Mouse (Mus musculus): ENCODE measurements around the gene Carmil3. TPM values are rescaled to one million over a fixed set of nuclear protein-coding genes. Genes with fewer than 3 reads are reported as not detected.

The Carmil3 gene
- polyA plus RNA-seq, 1 experiment from 2014 or later, result 2.5 TPM

DNA sequence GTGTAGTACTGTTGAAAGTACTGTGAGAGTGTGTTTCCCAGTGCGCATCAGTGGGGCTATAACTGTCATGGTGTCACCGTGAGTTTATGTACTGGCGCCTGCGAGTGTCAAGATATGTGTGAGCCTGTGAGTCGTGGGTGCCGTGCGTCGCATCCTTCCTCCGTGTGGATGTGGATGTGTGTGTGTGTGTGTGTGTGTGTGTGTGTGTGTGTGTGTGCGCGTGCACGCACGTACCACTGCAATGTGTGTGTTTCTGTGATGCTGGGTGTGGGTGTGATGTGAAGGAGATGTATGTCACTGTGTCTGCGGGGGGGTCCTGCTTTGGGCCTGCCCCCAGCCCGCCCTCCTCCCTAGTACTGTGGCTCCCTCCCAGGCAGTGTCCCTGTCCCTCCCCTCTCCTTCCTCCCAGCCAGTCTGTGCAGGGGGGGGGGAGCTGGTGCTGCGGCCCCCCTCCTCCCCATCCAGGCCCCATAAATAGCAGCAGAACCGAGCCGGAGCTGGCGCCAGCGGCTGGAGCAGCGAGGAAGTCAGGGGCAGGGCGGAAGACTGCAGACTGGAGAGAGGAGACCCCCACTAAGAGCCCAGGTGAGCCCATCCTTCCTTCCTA is 19.8 kb downstream of the Carmil3 start, which contains the start of gene Cpne6:
Gene Cpne6, plus strand, starts transcription at position 321 of the 607 bp plus-strand sequence.
- WGBS, result 59% methylated on average over 22 of the region's 22 CpGs
- no peaks in the 10 kb centered on the region for H3K36me3 ChIP-seq (ENCODE audit: insufficient read depth, low read length)
- no peak within 1 kb of the TSS for H3K4me3 ChIP-seq (ENCODE audit: low read length)
- no peak for ATAC-seq (ENCODE audit: low FRiP score, low TSS enrichment)
- no peaks in the 10 kb centered on the region for H3K9me3 ChIP-seq (ENCODE audit: low read length)
- no peak within 1 kb of the TSS for H3K4me2 ChIP-seq (replicated peaks; ENCODE audit: low read depth, low read length)
- no peak within 1 kb of the TSS for H3K9ac ChIP-seq (replicated peaks; ENCODE audit: low read length)
- no peaks in the 10 kb centered on the region; the same call in 1 of the 2 replicates for H3K27me3 ChIP-seq (ENCODE audit: insufficient read depth, low read length)
- no peak within 1 kb of the TSS for H3K27ac ChIP-seq (ENCODE audit: low read length)
- H3K4me1 ChIP-seq (ENCODE audit: insufficient read depth, low read length), result no peaks in the 10 kb centered on the region

DNA sequence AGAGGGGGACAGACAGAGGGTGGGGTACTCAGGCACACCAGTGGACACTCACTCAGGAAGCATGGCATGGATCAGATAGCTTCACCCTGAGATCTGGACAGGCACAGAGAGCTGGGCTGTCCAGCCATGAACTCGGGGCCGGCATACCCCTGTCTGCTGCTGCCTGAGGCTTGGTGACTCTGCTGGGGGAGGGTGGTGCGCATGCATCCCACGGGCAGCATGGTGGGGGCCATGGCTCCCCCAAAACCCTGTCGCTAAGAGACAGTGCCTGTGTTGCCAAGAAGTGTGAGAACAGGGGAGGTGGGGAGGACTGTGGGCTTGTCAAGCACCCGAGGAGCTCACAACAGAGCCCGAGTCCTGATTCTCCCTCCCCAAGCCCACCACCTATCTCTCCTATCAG is 20.6 kb downstream of the Carmil3 start:
- H3K4me3 ChIP-seq (ENCODE audit: low read length), result no peak overlapping the region
- H3K27ac ChIP-seq (ENCODE audit: low read length), result no peak overlapping the region
- no peaks in the 10 kb centered on the region for H3K4me1 ChIP-seq (ENCODE audit: insufficient read depth, low read length)
- H3K4me2 ChIP-seq (replicated peaks; ENCODE audit: low read depth, low read length), result no peak overlapping the region
- H3K9ac ChIP-seq (replicated peaks; ENCODE audit: low read length), result no peak overlapping the region
- H3K9me3 ChIP-seq (ENCODE audit: low read length), result no peaks in the 10 kb centered on the region
- no peaks in the 10 kb centered on the region for H3K36me3 ChIP-seq (ENCODE audit: insufficient read depth, low read length)
- no peaks in the 10 kb centered on the region; the same call in 1 of the 2 replicates for H3K27me3 ChIP-seq (ENCODE audit: insufficient read depth, low read length)
- 46% methylated on average over 7 of the region's 7 CpGs for WGBS
- no peak for ATAC-seq (ENCODE audit: low FRiP score, low TSS enrichment)

DNA sequence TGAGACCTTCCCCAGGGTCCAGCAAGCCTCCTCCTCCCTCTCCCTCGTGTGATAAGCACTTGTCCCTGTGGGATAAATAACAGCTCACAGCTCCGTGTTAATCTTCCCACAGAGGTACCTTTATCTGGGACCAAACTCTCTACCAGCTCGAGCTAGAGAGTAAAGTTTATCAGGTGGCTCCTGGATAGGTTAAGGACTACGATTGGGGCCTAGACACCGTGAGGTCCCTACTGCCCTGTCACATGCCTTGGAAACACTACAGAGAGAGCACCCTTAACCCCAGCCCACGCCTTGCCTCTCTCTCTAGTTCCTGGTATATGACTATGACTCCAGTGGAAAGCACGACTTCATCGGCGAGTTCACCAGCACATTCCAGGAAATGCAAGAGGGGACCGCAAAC is 23.5 kb downstream of the Carmil3 start:
- Histone ChIP-seq H3K27ac (ENCODE audit: low read length) (no peak overlapping the region), H3K9me3 (ENCODE audit: low read length) (no peaks in the 10 kb centered on the region), H3K9ac (replicated peaks; ENCODE audit: low read length) (no peak overlapping the region), H3K4me2 (replicated peaks; ENCODE audit: low read depth, low read length) (no peak overlapping the region), H3K4me3 (ENCODE audit: low read length) (no peak overlapping the region), H3K36me3 (ENCODE audit: insufficient read depth, low read length) (no peaks in the 10 kb centered on the region), H3K27me3 (ENCODE audit: insufficient read depth, low read length) (peaks cover 4% of the 10 kb centered on the region; the same call in 1 of the 2 replicates), H3K4me1 (ENCODE audit: insufficient read depth, low read length) (no peaks in the 10 kb centered on the region)
- 61% methylated on average over 10 of the region's 10 CpGs for WGBS
- no peak for ATAC-seq (ENCODE audit: low FRiP score, low TSS enrichment)

DNA sequence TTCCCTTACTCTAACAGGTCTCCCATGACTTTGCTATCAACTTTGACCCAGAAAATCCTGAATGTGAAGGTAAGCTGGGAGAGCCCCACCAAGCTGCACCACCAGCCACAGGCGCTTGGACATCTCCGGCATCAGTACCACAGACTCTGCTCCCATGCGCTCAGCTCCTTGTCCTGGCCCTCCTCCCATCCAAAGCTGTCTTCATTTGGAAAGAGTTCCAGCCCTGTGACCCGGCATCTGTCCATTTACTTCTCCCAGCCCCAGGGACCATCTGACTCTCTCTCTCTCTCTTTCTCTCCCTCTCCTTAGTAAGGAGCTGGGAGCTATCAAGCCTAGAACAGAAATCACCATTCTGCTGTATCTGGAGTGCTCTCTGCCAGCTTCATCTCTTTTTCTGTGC is 25.4 kb downstream of the Carmil3 start:
- 85% methylated on average over 4 of the region's 4 CpGs for WGBS
- Histone ChIP-seq H3K27me3 (ENCODE audit: insufficient read depth, low read length) (peaks cover 18% of the 10 kb centered on the region), H3K4me3 (ENCODE audit: low read length) (no peak overlapping the region), H3K4me1 (ENCODE audit: insufficient read depth, low read length) (peaks cover 6% of the 10 kb centered on the region; the same call in 1 of the 2 replicates), H3K27ac (ENCODE audit: low read length) (no peak overlapping the region), H3K36me3 (ENCODE audit: insufficient read depth, low read length) (no peaks in the 10 kb centered on the region), H3K9ac (replicated peaks; ENCODE audit: low read length) (no peak overlapping the region), H3K4me2 (replicated peaks; ENCODE audit: low read depth, low read length) (no peak overlapping the region), H3K9me3 (ENCODE audit: low read length) (no peaks in the 10 kb centered on the region)
- ATAC-seq (ENCODE audit: low FRiP score, low TSS enrichment), result no peak

DNA sequence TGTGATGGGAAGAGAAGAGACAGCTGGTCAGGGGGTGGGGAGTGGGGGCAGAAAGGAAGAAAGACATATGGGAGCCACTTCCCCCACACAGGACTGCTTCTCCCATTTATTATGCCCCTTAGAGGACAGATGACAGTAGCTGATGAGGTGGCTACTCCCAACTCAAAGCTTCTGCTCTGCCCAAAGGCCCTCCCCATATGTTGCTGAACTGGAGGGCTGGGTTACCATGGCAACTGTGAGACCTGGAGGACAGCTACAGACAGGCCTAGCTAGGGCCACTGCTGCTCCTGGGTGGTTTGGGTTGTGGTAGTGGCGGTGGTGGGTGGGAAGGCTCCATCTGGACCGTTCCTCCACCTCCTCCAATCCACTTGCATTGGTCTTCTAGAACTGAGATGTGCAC is 28.4 kb downstream of the Carmil3 start:
- H3K36me3 ChIP-seq (ENCODE audit: insufficient read depth, low read length), result no peaks in the 10 kb centered on the region
- 40% methylated on average over 2 of the region's 2 CpGs for WGBS
- no peak overlapping the region for H3K4me3 ChIP-seq (ENCODE audit: low read length)
- H3K9me3 ChIP-seq (ENCODE audit: low read length), result no peaks in the 10 kb centered on the region
- H3K4me1 ChIP-seq (ENCODE audit: insufficient read depth, low read length), result peaks cover 9% of the 10 kb centered on the region; the same call in 1 of the 2 replicates
- ATAC-seq (ENCODE audit: low FRiP score, low TSS enrichment), result no peak
- H3K27me3 ChIP-seq (ENCODE audit: insufficient read depth, low read length), result peaks cover 44% of the 10 kb centered on the region
- no peak overlapping the region for H3K4me2 ChIP-seq (replicated peaks; ENCODE audit: low read depth, low read length)
- no peak overlapping the region for H3K27ac ChIP-seq (ENCODE audit: low read length)
- H3K9ac ChIP-seq (replicated peaks; ENCODE audit: low read length), result no peak overlapping the region

DNA sequence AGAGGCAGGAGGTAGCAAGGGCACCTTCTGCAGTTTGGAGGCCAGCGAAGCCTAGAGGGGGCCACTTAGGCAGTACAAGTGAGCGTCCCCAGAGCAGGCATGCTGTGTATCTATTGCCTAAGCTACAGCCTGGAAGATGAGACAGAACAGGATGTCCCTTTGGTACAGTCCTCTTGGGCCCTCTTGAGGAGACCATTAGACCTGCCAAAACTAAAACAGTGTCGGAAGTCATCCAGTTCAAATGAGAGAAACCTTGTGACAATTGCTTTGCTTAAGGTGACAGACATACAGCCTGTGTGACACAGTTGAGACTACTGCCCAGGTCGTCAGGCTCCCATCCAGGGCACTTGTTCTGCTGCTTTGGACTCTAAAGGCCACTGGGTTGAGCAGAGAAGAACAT is 29.2 kb downstream of the Carmil3 start:
- Histone ChIP-seq H3K9ac (replicated peaks; ENCODE audit: low read length) (no peak overlapping the region), H3K4me2 (replicated peaks; ENCODE audit: low read depth, low read length) (no peak overlapping the region), H3K4me1 (ENCODE audit: insufficient read depth, low read length) (peaks cover 9% of the 10 kb centered on the region; the same call in 1 of the 2 replicates), H3K27ac (ENCODE audit: low read length) (no peak overlapping the region), H3K4me3 (ENCODE audit: low read length) (no peak overlapping the region), H3K36me3 (ENCODE audit: insufficient read depth, low read length) (no peaks in the 10 kb centered on the region), H3K27me3 (ENCODE audit: insufficient read depth, low read length) (peaks cover 44% of the 10 kb centered on the region), H3K9me3 (ENCODE audit: low read length) (no peaks in the 10 kb centered on the region)
- no peak for ATAC-seq (ENCODE audit: low FRiP score, low TSS enrichment)
- WGBS, result 70% methylated on average over 4 of the region's 4 CpGs

DNA sequence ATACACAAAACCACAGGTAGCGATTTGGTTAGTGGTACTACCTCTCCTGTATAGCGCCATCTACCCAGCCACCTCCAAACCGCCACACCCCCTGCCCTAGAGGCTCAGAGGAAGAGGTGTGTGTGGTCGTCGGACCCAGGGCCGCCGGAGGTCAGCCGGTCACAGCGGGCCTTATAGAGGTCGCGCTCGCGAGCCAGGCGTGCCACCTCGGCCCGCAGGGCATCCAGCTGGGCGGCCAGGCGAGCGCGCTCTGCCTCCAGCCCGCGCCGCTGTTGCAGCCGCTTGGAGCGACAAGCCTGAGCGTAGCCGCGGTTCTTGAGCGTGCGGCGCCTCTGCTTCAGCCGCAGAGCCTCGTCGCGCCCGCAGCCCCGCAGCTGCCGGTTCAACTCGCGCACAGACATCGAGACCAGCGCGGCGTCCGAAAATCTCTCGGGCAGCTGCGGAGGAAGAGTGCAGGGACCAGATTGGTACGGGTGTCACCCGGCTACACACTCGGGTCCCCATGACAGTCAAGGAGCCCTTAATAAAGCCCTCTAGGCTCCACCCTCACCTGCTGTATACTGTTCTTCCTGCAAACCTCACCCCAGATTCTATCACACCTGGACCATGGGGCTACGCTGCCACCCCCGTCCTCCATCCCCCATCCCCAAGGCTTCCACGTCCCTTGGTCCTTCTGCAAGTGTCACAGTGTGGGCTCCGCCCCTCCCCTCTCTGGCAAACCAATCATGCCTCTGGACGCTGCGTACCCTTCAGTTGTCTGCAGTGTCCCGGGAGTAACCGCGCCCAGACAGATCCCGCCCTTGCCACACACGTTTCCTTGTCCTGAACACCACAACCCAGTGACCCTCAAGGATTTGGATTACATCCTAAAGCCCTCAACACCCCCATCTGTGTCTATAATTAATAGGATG is 30.3 kb downstream of the Carmil3 start:
- Histone ChIP-seq H3K9me3 (ENCODE audit: low read length) (no peaks in the 10 kb centered on the region), H3K9ac (replicated peaks; ENCODE audit: low read length) (peak overlapping the region; percentile 51), H3K4me1 (ENCODE audit: insufficient read depth, low read length) (peaks cover 9% of the 10 kb centered on the region; the same call in 1 of the 2 replicates), H3K27me3 (ENCODE audit: insufficient read depth, low read length) (peaks cover 44% of the 10 kb centered on the region), H3K36me3 (ENCODE audit: insufficient read depth, low read length) (no peaks in the 10 kb centered on the region), H3K4me3 (ENCODE audit: low read length) (peak overlapping the region; percentile 52), H3K27ac (ENCODE audit: low read length) (no peak overlapping the region), H3K4me2 (replicated peaks; ENCODE audit: low read depth, low read length) (peak overlapping the region; percentile 94)
- peak; percentile 39 for ATAC-seq (ENCODE audit: low FRiP score, low TSS enrichment)
- WGBS, result under 1% methylated on average over 61 of the region's 61 CpGs

DNA sequence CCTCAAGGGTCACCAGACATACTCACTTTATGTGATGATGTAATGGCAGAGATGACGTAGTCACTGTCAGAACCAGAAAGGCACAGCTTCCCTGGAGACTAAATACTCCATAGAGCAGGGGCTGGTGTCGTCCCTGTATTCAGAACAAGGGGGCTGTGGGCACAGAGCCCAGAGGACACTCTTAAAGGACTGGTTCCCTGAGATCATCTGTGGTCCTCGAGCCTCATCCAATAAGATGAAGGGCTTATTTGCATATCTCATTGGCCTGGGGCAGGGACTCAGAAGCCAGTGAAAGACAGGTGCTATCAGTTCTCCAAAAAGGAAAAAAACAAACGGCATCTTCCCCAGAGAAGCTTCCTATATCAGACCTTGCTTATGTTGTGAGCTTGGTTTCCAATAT is 33.6 kb downstream of the Carmil3 start:
- Histone ChIP-seq H3K9me3 (ENCODE audit: low read length) (no peaks in the 10 kb centered on the region), H3K27ac (ENCODE audit: low read length) (no peak overlapping the region), H3K4me2 (replicated peaks; ENCODE audit: low read depth, low read length) (no peak overlapping the region), H3K27me3 (ENCODE audit: insufficient read depth, low read length) (peaks cover 41% of the 10 kb centered on the region), H3K4me3 (ENCODE audit: low read length) (no peak overlapping the region), H3K4me1 (ENCODE audit: insufficient read depth, low read length) (peaks cover 9% of the 10 kb centered on the region; the same call in 1 of the 2 replicates), H3K9ac (replicated peaks; ENCODE audit: low read length) (no peak overlapping the region), H3K36me3 (ENCODE audit: insufficient read depth, low read length) (no peaks in the 10 kb centered on the region)
- ATAC-seq (ENCODE audit: low FRiP score, low TSS enrichment), result no peak
- WGBS, result 61% methylated on average over 4 of the region's 4 CpGs

DNA sequence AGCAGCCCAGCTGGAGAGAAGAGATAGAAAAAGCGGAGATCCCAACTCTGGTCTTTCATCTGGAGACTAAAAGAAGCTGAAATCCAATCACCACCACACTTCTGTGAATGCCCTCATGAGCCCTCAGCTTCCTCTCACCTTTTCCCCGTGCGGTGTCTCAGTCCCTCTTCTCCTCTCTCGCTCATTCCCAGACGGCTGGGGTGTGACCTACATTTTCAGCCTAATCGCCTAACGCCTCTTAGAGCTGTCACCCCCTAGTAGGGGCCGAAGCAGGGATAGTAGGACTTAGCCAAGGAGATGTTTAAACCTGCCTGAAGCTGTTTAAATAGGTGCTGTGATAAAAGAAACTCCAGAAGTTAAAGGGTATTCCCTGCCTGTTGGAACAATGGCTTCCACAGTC is 34.3 kb downstream of the Carmil3 start, which contains the start of gene Nrl:
Gene Nrl, minus strand, starts transcription at position 197 of the 400 bp plus-strand sequence.
- Histone ChIP-seq H3K36me3 (ENCODE audit: insufficient read depth, low read length) (no peaks in the 10 kb centered on the region), H3K4me3 (ENCODE audit: low read length) (no peak within 1 kb of the TSS), H3K27me3 (ENCODE audit: insufficient read depth, low read length) (peaks cover 42% of the 10 kb centered on the region), H3K27ac (ENCODE audit: low read length) (no peak within 1 kb of the TSS), H3K9me3 (ENCODE audit: low read length) (no peaks in the 10 kb centered on the region), H3K9ac (replicated peaks; ENCODE audit: low read length) (no peak within 1 kb of the TSS), H3K4me1 (ENCODE audit: insufficient read depth, low read length) (peaks cover 9% of the 10 kb centered on the region; the same call in 1 of the 2 replicates), H3K4me2 (replicated peaks; ENCODE audit: low read depth, low read length) (no peak within 1 kb of the TSS)
- 20% methylated on average over 8 of the region's 8 CpGs for WGBS
- ATAC-seq (ENCODE audit: low FRiP score, low TSS enrichment), result no peak

DNA sequence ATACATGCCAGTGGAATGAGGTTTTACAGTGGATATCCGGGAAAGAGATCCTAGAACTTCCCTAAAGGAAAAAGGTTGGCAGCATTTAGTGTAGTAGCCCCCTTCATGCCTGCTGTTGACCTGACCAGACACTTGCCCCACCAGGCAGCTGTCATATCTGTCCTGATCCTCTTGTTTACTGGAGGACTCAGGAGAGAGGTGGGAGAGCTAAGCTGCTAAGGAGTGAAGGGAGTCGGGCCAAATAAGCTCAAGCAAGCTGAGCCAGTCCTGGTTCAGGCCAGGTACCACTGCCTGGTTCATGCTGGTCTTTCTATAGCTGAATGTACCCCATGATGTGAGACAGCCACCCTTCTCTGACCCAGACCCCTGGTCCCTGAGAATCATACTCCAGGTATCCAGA is 36.2 kb downstream of the Carmil3 start:
- Histone ChIP-seq H3K4me1 (ENCODE audit: insufficient read depth, low read length) (no peaks in the 10 kb centered on the region), H3K27ac (ENCODE audit: low read length) (no peak overlapping the region), H3K9me3 (ENCODE audit: low read length) (no peaks in the 10 kb centered on the region), H3K9ac (replicated peaks; ENCODE audit: low read length) (no peak overlapping the region), H3K27me3 (ENCODE audit: insufficient read depth, low read length) (peaks cover 27% of the 10 kb centered on the region), H3K4me2 (replicated peaks; ENCODE audit: low read depth, low read length) (no peak overlapping the region), H3K4me3 (ENCODE audit: low read length) (no peak overlapping the region), H3K36me3 (ENCODE audit: insufficient read depth, low read length) (no peaks in the 10 kb centered on the region)
- no peak for ATAC-seq (ENCODE audit: low FRiP score, low TSS enrichment)
- 87% methylated on average over 2 of the region's 2 CpGs for WGBS
